Mouse (Mus musculus): ENCODE results near the gene 4921524J17Rik. TPM values are rescaled to one million over a fixed set of nuclear protein-coding genes. Genes with fewer than 3 reads are reported as not detected.

The 4921524J17Rik gene
- total and polyA plus RNA-seq, 2 experiments from 2014 or later: 40.1 to 75.7 TPM

GRCm38 (mm10) chr8:85473246-85473645 is 40.6 kb upstream of the 4921524J17Rik start:
- H3K9me3 ChIP-seq (ENCODE audit: low read length): no peaks in the 10 kb centered on the region
- 86% methylated on average over 4 of the region's 4 CpGs for WGBS
- DNase-seq (no peak), ATAC-seq (no peak)
- H3K4me2 ChIP-seq (ENCODE audit: low read depth): no peak overlapping the region
- no peaks in the 10 kb centered on the region for H3K4me1 ChIP-seq (ENCODE audit: insufficient read depth)
- no peak for TF ChIP-seq CTCF (IDR thresholded peaks at IDR 0.05; ENCODE audit: low read depth)
- H3K9ac ChIP-seq: no peak overlapping the region
- no peak overlapping the region for H3K27ac ChIP-seq (ENCODE audit: low read depth, low read length)
- H3K27me3 ChIP-seq (ENCODE audit: insufficient read depth, low read length): no peaks in the 10 kb centered on the region
- H3K36me3 ChIP-seq (ENCODE audit: insufficient read depth): no peaks in the 10 kb centered on the region
- H3K4me3 ChIP-seq (ENCODE audit: low read depth, low read length): no peak overlapping the region

- no peak overlapping the region for H3K9ac ChIP-seq
- no peak for ATAC-seq
- 78% methylated on average over 6 of the region's 6 CpGs for WGBS
- no peak for TF ChIP-seq CTCF (IDR thresholded peaks at IDR 0.05; ENCODE audit: low read depth)
- H3K4me1 ChIP-seq (ENCODE audit: insufficient read depth): no peaks in the 10 kb centered on the region
- H3K36me3 ChIP-seq (ENCODE audit: insufficient read depth): no peaks in the 10 kb centered on the region
- no peak overlapping the region for H3K4me2 ChIP-seq (ENCODE audit: low read depth)
- H3K4me3 ChIP-seq (ENCODE audit: low read depth, low read length): no peak overlapping the region
- no peak for DNase-seq
- H3K27ac ChIP-seq (ENCODE audit: low read depth, low read length): no peak overlapping the region
- H3K9me3 ChIP-seq (ENCODE audit: low read length): no peaks in the 10 kb centered on the region
- H3K27me3 ChIP-seq (ENCODE audit: insufficient read depth, low read length): no peaks in the 10 kb centered on the region
Observed at GRCm38 (mm10) chr8:85472800-85473199, 40.2 kb upstream of the 4921524J17Rik start.

- Histone ChIP-seq H3K9ac (no peak overlapping the region), H3K4me2 (ENCODE audit: low read depth) (no peak overlapping the region), H3K4me3 (ENCODE audit: low read depth, low read length) (no peak overlapping the region), H3K27me3 (ENCODE audit: insufficient read depth, low read length) (no peaks in the 10 kb centered on the region), H3K27ac (ENCODE audit: low read depth, low read length) (no peak overlapping the region), H3K36me3 (ENCODE audit: insufficient read depth) (no peaks in the 10 kb centered on the region), H3K9me3 (ENCODE audit: low read length) (no peaks in the 10 kb centered on the region), H3K4me1 (ENCODE audit: insufficient read depth) (no peaks in the 10 kb centered on the region)
- ATAC-seq (no peak), DNase-seq (no peak)
- WGBS: 85% methylated on average over 8 of the region's 8 CpGs
- TF ChIP-seq CTCF (IDR thresholded peaks at IDR 0.05; ENCODE audit: low read depth): no peak
Observed at GRCm38 (mm10) chr8:85470753-85471152, 38.1 kb upstream of the 4921524J17Rik start.

GRCm38 (mm10) chr8:85466056-85466455 is 33.4 kb upstream of the 4921524J17Rik start:
- WGBS: 80% methylated on average over 4 of the region's 4 CpGs
- H3K9ac ChIP-seq: no peak overlapping the region
- ATAC-seq (no peak), DNase-seq (no peak)
- no peaks in the 10 kb centered on the region for H3K27me3 ChIP-seq (ENCODE audit: insufficient read depth, low read length)
- no peaks in the 10 kb centered on the region for H3K36me3 ChIP-seq (ENCODE audit: insufficient read depth)
- no peaks in the 10 kb centered on the region for H3K4me1 ChIP-seq (ENCODE audit: insufficient read depth)
- H3K4me2 ChIP-seq (ENCODE audit: low read depth): no peak overlapping the region
- H3K4me3 ChIP-seq (ENCODE audit: low read depth, low read length): no peak overlapping the region
- no peak overlapping the region for H3K27ac ChIP-seq (ENCODE audit: low read depth, low read length)
- no peaks in the 10 kb centered on the region for H3K9me3 ChIP-seq (ENCODE audit: low read length)
- no peak for TF ChIP-seq CTCF (IDR thresholded peaks at IDR 0.05; ENCODE audit: low read depth)

- no peak overlapping the region for H3K4me3 ChIP-seq (ENCODE audit: low read depth, low read length)
- no peak overlapping the region for H3K9ac ChIP-seq
- DNase-seq (no peak), ATAC-seq (no peak)
- no peaks in the 10 kb centered on the region for H3K36me3 ChIP-seq (ENCODE audit: insufficient read depth)
- H3K27me3 ChIP-seq (ENCODE audit: insufficient read depth, low read length): no peaks in the 10 kb centered on the region
- H3K4me1 ChIP-seq (ENCODE audit: insufficient read depth): no peaks in the 10 kb centered on the region
- no peak overlapping the region for H3K4me2 ChIP-seq (ENCODE audit: low read depth)
- H3K27ac ChIP-seq (ENCODE audit: low read depth, low read length): no peak overlapping the region
- H3K9me3 ChIP-seq (ENCODE audit: low read length): no peaks in the 10 kb centered on the region
- no peak for TF ChIP-seq CTCF (IDR thresholded peaks at IDR 0.05; ENCODE audit: low read depth)
Observed at GRCm38 (mm10) chr8:85464316-85464715, 31.7 kb upstream of the 4921524J17Rik start.

GRCm38 (mm10) chr8:85462441-85462840 is 29.8 kb upstream of the 4921524J17Rik start:
- DNase-seq (no peak), ATAC-seq (no peak)
- Histone ChIP-seq H3K4me3 (ENCODE audit: low read depth, low read length) (no peak overlapping the region), H3K27ac (ENCODE audit: low read depth, low read length) (no peak overlapping the region), H3K9me3 (ENCODE audit: low read length) (no peaks in the 10 kb centered on the region), H3K36me3 (ENCODE audit: insufficient read depth) (no peaks in the 10 kb centered on the region), H3K27me3 (ENCODE audit: insufficient read depth, low read length) (no peaks in the 10 kb centered on the region), H3K9ac (no peak overlapping the region), H3K4me1 (ENCODE audit: insufficient read depth) (no peaks in the 10 kb centered on the region), H3K4me2 (ENCODE audit: low read depth) (no peak overlapping the region)
- TF ChIP-seq CTCF (IDR thresholded peaks at IDR 0.05; ENCODE audit: low read depth): no peak
- WGBS: 91% methylated on average over 1 of the region's 1 CpGs

GRCm38 (mm10) chr8:85461377-85461776 is 28.7 kb upstream of the 4921524J17Rik start:
- no peak overlapping the region for H3K4me3 ChIP-seq (ENCODE audit: low read depth, low read length)
- H3K27me3 ChIP-seq (ENCODE audit: insufficient read depth, low read length): no peaks in the 10 kb centered on the region
- 82% methylated on average over 3 of the region's 3 CpGs for WGBS
- H3K4me1 ChIP-seq (ENCODE audit: insufficient read depth): no peaks in the 10 kb centered on the region
- H3K4me2 ChIP-seq (ENCODE audit: low read depth): no peak overlapping the region
- DNase-seq (no peak), ATAC-seq (no peak)
- no peak overlapping the region for H3K9ac ChIP-seq
- no peaks in the 10 kb centered on the region for H3K36me3 ChIP-seq (ENCODE audit: insufficient read depth)
- no peak overlapping the region for H3K27ac ChIP-seq (ENCODE audit: low read depth, low read length)
- TF ChIP-seq CTCF (IDR thresholded peaks at IDR 0.05; ENCODE audit: low read depth): peak; percentile 35; the same call in 1 of the 2 replicates
- H3K9me3 ChIP-seq (ENCODE audit: low read length): no peaks in the 10 kb centered on the region

GRCm38 (mm10) chr8:85460804-85461203 is 28.2 kb upstream of the 4921524J17Rik start:
- Histone ChIP-seq H3K9ac (no peak overlapping the region), H3K4me2 (ENCODE audit: low read depth) (no peak overlapping the region), H3K36me3 (ENCODE audit: insufficient read depth) (no peaks in the 10 kb centered on the region), H3K4me1 (ENCODE audit: insufficient read depth) (no peaks in the 10 kb centered on the region), H3K4me3 (ENCODE audit: low read depth, low read length) (no peak overlapping the region), H3K9me3 (ENCODE audit: low read length) (no peaks in the 10 kb centered on the region), H3K27ac (ENCODE audit: low read depth, low read length) (no peak overlapping the region), H3K27me3 (ENCODE audit: insufficient read depth, low read length) (no peaks in the 10 kb centered on the region)
- peak; percentile 56 for TF ChIP-seq CTCF (IDR thresholded peaks at IDR 0.05; ENCODE audit: low read depth)
- DNase-seq (no peak), ATAC-seq (no peak)
- 36% methylated on average over 5 of the region's 5 CpGs for WGBS

Measured in forebrain, postnatal 0 days (tissue).